ENCODE assay signal across 22 mouse cellular contexts in the genomic region with DNA sequence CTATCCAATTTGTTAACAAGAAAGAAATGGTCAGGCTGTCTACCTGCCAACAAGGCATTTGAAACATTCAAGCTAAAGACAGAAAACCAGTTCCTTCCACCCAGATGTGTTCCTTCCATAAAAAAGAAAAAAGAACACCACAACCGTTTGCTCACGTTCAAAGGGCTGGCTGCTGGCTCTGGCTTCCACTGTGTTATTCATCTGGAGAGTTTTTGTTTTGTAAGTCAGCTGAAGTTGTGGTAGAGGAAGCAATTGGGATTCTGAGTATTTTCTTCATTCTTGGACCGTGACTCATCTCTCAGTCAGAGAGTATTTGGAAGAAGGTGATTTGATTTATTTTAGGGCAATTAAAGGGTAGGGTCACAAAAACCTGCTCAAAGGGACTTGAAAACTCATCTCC.
DNase-seq lines count a peak whose midpoint lies in the region; ATAC-seq and TF ChIP-seq lines count a peak whose summit lies in the region.
"Had no signal": no experiment of that assay in that cellular context is flagged by ENCODE, and none has a peak within 500 bp of the region (broad histone marks: within the 10 kb centered on the region; RNA-seq: fewer than 3 reads in every experiment).

No protein-coding gene starts in this region.

- intact Hi-C loops in gastrocnemius, adult 2 months (cut with DNase I): no loop called here

- no peak overlapping the region for H3K4me3 ChIP-seq in gastrocnemius, adult 2 months
- no peak overlapping the region for H3K4me3 ChIP-seq in forebrain, embryonic 11.5 days (ENCODE audit: low read depth, low read length)
- H3K4me3 ChIP-seq: embryonic facial prominence, embryonic 12.5 days; forebrain, embryonic 15.5 days; heart, embryonic 13.5 days; hindbrain, embryonic 12.5 days had no signal

- ATAC-seq in forebrain, embryonic 11.5 days (replicated peaks; ENCODE audit: low FRiP score): no peak
- ATAC-seq: activated CD4-positive, CD25-positive, alpha-beta regulatory T cell, adult 4 months; forebrain, embryonic 15.5 days; hindbrain, embryonic 16.5 days; inflammation-experienced regulatory T-cells, adult 6 months; intestine, postnatal 0 days had no signal

- peak; percentile 31 for DNase-seq in gastrocnemius, adult 2 months
- no peak for DNase-seq in gastrocnemius, adult 18-20 months (ENCODE audit: low spot score)
- peak; percentile 79 for DNase-seq in NIH3T3 (ENCODE audit: low read depth)
- peak; percentile 73 for DNase-seq in fibroblast of lung, adult 2 months (ENCODE audit: low read depth)
- no peak for DNase-seq in right cerebral cortex, postnatal 36 days (ENCODE audit: low spot score in 2 of 2)
- DNase-seq in adrenal gland, adult (ENCODE audit: inconsistent age in 2 of 2, low spot score in 1 of 2): no peak
- DNase-seq in forebrain, embryonic 11.5 days (ENCODE audit: low spot score): no peak
- DNase-seq: adrenal gland, adult 2 months; adrenal gland, postnatal 25 days; cerebellum, adult 8-10 months; cerebellum, postnatal 25 days; gastrocnemius, postnatal 14 days; heart, postnatal 4 days; kidney, adult 8-10 months had no signal

- H3K36me3 ChIP-seq in forebrain, embryonic 11.5 days (ENCODE audit: control insufficient read depth, insufficient read depth, low read length): no peaks in the 10 kb centered on the region
- H3K36me3 ChIP-seq: embryonic facial prominence, embryonic 12.5 days; forebrain, embryonic 15.5 days; heart, embryonic 13.5 days; hindbrain, embryonic 12.5 days had no signal

- no peak overlapping the region for H3K9ac ChIP-seq in forebrain, embryonic 11.5 days (ENCODE audit: low read length)
- H3K9ac ChIP-seq: embryonic facial prominence, embryonic 12.5 days; forebrain, embryonic 15.5 days; heart, embryonic 13.5 days; hindbrain, embryonic 12.5 days had no signal

- H3K27me3 ChIP-seq in forebrain, embryonic 11.5 days (ENCODE audit: control insufficient read depth, insufficient read depth, low read length): no peaks in the 10 kb centered on the region
- H3K27me3 ChIP-seq: embryonic facial prominence, embryonic 12.5 days; forebrain, embryonic 15.5 days; heart, embryonic 13.5 days; hindbrain, embryonic 12.5 days had no signal

- H3K4me2 ChIP-seq in forebrain, embryonic 11.5 days (ENCODE audit: low read depth, low read length, severe bottlenecking): no peak overlapping the region
- H3K4me2 ChIP-seq: embryonic facial prominence, embryonic 12.5 days; forebrain, embryonic 15.5 days; heart, embryonic 13.5 days; hindbrain, embryonic 12.5 days had no signal

- peak overlapping the region; percentile 24; the same call in 1 of the 2 replicates for H3K27ac ChIP-seq in gastrocnemius, adult 2 months
- no peak overlapping the region for H3K27ac ChIP-seq in forebrain, embryonic 11.5 days (ENCODE audit: low read depth, low read length)
- H3K27ac ChIP-seq: embryonic facial prominence, embryonic 12.5 days; forebrain, embryonic 15.5 days; heart, embryonic 13.5 days; hindbrain, embryonic 12.5 days had no signal

- TF ChIP-seq CTCF in gastrocnemius, adult 2 months (IDR thresholded peaks at IDR 0.05): no peak

- 73% methylated on average over 3 of the region's 3 CpGs for WGBS in forebrain, embryonic 11.5 days

- H3K4me1 ChIP-seq in forebrain, embryonic 11.5 days (replicated peaks; ENCODE audit: control insufficient read depth, insufficient read depth, low read length): no peaks in the 10 kb centered on the region
- H3K4me1 ChIP-seq: embryonic facial prominence, embryonic 12.5 days; hindbrain, embryonic 12.5 days had no signal

- H3K9me3 ChIP-seq in forebrain, embryonic 11.5 days (ENCODE audit: control insufficient read depth, low read length): no peaks in the 10 kb centered on the region
- H3K9me3 ChIP-seq: embryonic facial prominence, embryonic 12.5 days; forebrain, embryonic 15.5 days; heart, embryonic 13.5 days; hindbrain, embryonic 12.5 days had no signal

Comparison
In these comparisons a context has a peak if more than half of its experiments do, and no peak if none do; other contexts are left out.
1. DNase-seq: peak in gastrocnemius, adult 2 months (single experiment), NIH3T3 (single experiment) and fibroblast of lung, adult 2 months (single experiment); none in gastrocnemius, adult 18-20 months (single experiment), right cerebral cortex, postnatal 36 days (0 of 2), adrenal gland, adult (0 of 2) and forebrain, embryonic 11.5 days (single experiment).